Mouse (Mus musculus) E14TG2a.4 (cell line): ENCODE measurements around the gene Tnfaip8l1.

ENCODE experiments used
- H3K27me3 ChIP-seq: 2 replicates; pipeline ENCODE4 v1.6.1; 2014; ENCODE audit warnings: low read length, control low read depth; ENCODE audit not compliant: insufficient read depth
- H3K36me3 ChIP-seq: 2 replicates; pipeline ENCODE4 v1.6.1; 2014; ENCODE audit warnings: low read length, control low read depth; ENCODE audit not compliant: insufficient read depth
- H3K4me1 ChIP-seq: replicated peaks from 2 replicates; pipeline ENCODE4 v1.6.1; 2014; ENCODE audit warnings: low read depth, low read length, control low read depth
- H3K4me3 ChIP-seq: replicated peaks from 2 replicates; pipeline ENCODE4 v1.5.1; 2014; ENCODE audit warnings: mild to moderate bottlenecking, low read length
- H3K9me3 ChIP-seq: 2 replicates; pipeline ENCODE4 v1.6.1; 2014; ENCODE audit warnings: low read length, control low read depth
- CTCF ChIP-seq: conservative IDR thresholded peaks from 2 replicates; pipeline ENCODE4 v1.5.1; 2014; ENCODE audit warnings: low read length
- NANOG ChIP-seq: IDR thresholded peaks from 2 replicates; pipeline ENCODE4 v1.6.1; 2014; ENCODE audit warnings: borderline replicate concordance, low read length, mixed read lengths
- POU5F1 ChIP-seq: IDR thresholded peaks from 2 replicates; pipeline ENCODE4 v1.6.1; 2014; ENCODE audit warnings: low read length, borderline replicate concordance

Tnfaip8l1 gene

DNA sequence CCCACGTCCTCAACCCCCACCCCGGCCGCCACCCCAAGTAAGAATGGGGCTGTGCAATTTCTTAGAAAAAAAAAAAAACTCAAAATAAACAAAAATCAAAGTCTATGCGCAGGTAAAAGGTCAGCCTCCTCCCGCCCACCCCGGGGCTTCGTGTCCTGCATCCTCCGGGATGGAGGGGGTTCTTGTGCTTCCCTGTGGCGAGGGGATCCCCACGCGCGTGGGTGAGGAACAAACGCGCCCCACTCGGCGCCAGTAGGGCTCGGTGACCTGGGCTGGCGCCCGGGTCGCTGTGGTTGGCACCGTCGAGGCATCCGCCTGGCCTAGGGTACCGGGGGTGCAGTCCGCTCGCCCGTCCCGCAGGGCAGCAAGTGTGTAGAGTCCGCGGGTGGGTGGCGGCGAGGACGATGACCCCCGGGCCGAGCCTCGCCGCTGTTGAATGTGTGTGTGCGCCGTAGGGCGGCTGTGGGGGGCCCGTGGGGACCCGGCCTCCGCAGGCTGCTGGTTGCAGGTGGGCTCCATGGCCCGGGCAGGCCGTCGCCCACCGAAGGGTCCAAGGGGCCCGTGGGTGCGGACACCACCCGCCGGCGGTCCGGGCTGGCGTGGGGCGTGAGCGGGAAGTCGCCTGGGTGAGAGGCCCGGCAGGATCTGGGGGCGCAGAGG is 38.5 kb upstream of the Tnfaip8l1 start:
- Histone ChIP-seq H3K4me3 (peak overlapping the region; percentile 80), H3K36me3 (no peaks in the 10 kb centered on the region), H3K4me1 (peaks cover 34% of the 10 kb centered on the region), H3K27me3 (peaks cover 75% of the 10 kb centered on the region), H3K9me3 (peaks cover 10% of the 10 kb centered on the region)
- TF ChIP-seq NANOG (no peak), CTCF (no peak), POU5F1 (no peak)

DNA sequence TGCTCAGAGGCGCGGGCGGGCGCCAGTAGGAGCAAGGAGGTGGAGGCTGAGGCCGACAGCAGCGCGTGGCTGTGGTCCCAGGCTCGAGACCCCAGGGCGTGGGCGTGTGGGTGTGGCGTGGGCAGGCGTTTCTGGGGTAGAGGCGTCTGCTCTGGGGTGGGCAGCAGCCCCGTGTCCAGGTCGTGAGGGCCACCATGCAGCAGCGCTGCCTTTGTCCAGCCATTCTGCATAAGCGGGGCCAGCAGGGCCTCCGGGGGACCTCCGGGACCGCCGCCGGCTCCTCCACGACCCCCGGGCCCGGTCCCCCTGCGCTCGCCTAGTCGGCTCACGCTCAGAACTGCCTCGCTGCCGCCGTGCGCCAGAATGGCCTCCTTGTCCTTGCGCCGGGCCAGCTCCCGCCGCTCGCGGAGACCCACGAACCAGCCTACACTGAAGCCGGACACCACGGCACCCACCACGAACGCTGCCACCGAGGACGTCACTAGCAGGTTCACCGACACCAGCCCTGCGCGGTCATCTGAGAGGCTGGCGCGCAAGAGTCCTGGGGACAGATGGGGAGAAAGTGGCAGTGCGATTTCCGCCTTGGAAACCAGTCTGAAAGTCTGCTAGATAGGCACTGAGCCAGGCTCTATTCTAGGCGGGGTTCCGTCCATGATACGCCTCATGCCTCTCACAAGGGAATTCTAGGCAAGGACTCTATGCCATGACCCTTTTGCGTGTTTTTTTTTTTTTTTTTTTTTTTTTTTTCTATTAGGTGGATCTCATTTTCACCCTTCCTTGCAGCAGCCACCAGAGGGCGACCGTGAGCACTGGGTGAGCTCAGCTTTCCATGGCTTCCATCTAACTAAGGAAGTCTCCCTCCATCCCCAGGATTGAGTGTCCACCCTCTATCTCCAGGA is 37.7 kb upstream of the Tnfaip8l1 start:
- TF ChIP-seq CTCF (peak; percentile 89), NANOG (no peak)
- Histone ChIP-seq H3K4me3 (peak overlapping the region; percentile 80), H3K36me3 (no peaks in the 10 kb centered on the region), H3K9me3 (peaks cover 10% of the 10 kb centered on the region), H3K27me3 (peaks cover 74% of the 10 kb centered on the region), H3K4me1 (peaks cover 31% of the 10 kb centered on the region)

DNA sequence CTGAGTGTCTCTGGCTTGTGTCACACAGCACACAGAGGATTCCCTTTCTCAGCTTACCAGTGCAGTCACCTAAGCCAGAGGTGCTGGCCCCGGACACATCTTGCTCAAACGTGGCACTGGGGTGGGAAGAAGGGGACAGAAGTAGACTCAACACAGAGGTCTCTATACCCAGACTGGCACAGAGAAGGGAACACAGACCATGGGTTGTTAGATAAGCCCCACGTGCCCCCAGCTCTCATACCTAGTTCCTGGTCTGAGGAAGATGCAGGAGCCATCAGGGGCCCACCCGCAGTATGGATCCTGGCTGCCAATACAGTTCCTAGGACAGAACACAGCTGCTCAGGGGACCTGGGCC is 37.0 kb upstream of the Tnfaip8l1 start:
- H3K4me3 ChIP-seq = no peak overlapping the region
- no peak for TF ChIP-seq NANOG
- TF ChIP-seq POU5F1 = no peak
- no peak for TF ChIP-seq CTCF

DNA sequence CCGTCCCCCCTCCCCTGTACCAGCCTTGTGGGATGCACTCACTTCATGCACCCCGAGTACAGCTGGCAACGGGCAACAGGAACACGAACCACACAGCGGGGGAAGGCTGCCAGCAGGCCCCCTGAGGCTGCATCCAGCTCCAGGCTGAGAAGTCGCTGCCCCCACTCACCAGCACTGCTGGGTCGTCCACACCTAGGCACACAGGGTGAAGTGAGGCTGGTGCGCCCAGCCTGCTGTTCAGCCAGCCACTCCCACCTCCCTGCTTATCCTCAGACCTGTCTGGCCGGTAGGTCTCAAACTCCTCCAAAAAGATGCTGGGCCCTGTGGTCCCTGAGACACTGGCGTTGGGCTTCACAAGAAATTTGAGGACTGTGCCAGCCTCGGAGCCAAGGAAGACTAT is 36.1 kb upstream of the Tnfaip8l1 start:
- H3K9me3 ChIP-seq = peaks cover 10% of the 10 kb centered on the region
- no peak for TF ChIP-seq POU5F1
- TF ChIP-seq NANOG = no peak
- TF ChIP-seq CTCF = no peak
- H3K4me3 ChIP-seq = no peak overlapping the region
- H3K27me3 ChIP-seq = peaks cover 62% of the 10 kb centered on the region
- H3K36me3 ChIP-seq = no peaks in the 10 kb centered on the region
- peaks cover 31% of the 10 kb centered on the region for H3K4me1 ChIP-seq

More for the DNA sequence above, 37.0 kb upstream of the Tnfaip8l1 start:
- Histone ChIP-seq H3K27me3 (peaks cover 68% of the 10 kb centered on the region), H3K9me3 (peaks cover 10% of the 10 kb centered on the region), H3K36me3 (no peaks in the 10 kb centered on the region), H3K4me1 (peaks cover 29% of the 10 kb centered on the region)

DNA sequence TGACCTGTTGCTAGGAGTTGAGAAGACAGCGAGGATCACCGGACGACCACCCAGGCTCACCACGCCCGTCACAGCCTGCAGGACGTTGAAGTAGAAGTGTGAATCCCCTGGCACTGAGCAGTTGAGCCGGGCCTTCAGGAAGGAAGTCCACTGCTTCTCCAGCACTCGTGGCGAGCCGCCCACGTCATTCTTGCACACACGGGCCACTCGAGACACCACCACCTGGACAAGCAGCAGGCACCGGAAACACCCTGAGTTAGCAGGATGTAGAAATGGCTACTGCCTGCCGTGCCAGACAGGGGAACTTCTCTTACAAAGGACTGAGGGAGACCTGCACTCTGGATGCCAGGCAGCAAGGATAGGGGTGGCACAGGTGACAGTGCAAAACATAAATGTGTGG is 34.0 kb upstream of the Tnfaip8l1 start:
- TF ChIP-seq POU5F1 (no peak), NANOG (no peak), CTCF (no peak)
- H3K4me1 ChIP-seq = peaks cover 46% of the 10 kb centered on the region
- no peaks in the 10 kb centered on the region for H3K9me3 ChIP-seq
- H3K4me3 ChIP-seq = no peak overlapping the region
- H3K27me3 ChIP-seq = peaks cover 42% of the 10 kb centered on the region
- H3K36me3 ChIP-seq = no peaks in the 10 kb centered on the region

DNA sequence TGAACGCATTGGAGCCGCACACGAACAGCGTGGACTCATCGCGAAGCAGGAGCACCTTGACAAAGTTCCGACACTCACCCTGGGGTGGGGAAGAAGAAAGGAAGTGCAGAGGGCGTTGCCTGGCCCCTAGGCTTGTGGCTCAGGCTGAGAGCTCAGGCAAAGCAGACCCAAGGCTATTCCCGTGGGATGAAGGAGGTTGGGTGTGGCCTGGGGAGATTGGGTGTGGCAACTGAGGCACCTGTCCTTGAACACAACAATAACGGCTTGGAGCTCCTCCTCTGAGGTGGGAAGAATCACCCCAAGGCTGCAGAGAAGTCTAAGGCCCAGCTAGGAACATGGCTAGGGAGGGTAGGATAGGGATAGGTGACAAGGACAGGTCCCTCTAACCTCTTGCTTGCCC is 31.1 kb upstream of the Tnfaip8l1 start:
- TF ChIP-seq POU5F1 (no peak), NANOG (no peak), CTCF (no peak)
- peaks cover 56% of the 10 kb centered on the region for H3K4me1 ChIP-seq
- peaks cover 26% of the 10 kb centered on the region for H3K27me3 ChIP-seq
- H3K36me3 ChIP-seq = no peaks in the 10 kb centered on the region
- peak overlapping the region; percentile 5; the same call in 1 of the 2 replicates for H3K4me3 ChIP-seq
- no peaks in the 10 kb centered on the region for H3K9me3 ChIP-seq

DNA sequence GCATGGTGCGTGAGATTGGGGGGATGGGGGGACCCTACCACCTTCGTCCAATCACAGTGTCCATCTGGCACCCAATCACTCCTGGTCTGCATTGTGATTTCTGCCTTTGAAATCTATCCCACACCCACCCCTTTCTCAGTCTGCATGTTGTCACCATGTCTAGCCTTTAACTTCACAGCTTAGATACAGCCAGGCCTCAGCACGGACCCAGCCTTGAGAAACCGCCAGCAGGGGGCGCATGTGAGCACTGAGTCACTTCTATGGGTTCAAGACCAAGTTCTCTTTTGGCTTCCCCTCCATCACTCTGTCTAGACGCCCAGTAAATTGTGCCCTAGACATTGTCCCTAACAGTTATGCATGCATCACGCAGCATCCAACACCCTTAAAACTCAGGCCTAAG is 30.5 kb upstream of the Tnfaip8l1 start:
- Histone ChIP-seq H3K4me1 (peaks cover 53% of the 10 kb centered on the region), H3K4me3 (no peak overlapping the region), H3K27me3 (peaks cover 20% of the 10 kb centered on the region), H3K36me3 (no peaks in the 10 kb centered on the region), H3K9me3 (no peaks in the 10 kb centered on the region)
- TF ChIP-seq NANOG = no peak
- TF ChIP-seq CTCF = peak; percentile 92

DNA sequence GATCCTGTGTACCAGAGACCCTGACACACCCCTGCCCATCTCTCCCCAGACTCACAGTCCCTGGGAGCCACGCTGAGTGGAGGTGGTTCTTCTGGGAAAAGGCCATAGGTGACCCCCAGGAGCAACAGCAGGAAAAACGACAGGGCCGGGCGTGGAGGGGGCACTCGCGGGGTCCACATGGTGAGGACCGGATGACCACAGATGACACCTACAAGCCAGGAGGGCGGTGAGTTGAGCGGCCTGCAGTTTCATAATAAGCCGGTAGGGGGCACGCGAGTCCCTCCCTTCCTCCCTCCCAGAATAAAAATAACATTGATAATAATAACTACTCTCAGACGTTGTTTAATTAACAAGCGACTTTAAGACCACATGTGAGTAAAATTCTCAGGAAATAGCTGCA is 29.6 kb upstream of the Tnfaip8l1 start:
- peak; percentile 97 for TF ChIP-seq CTCF
- no peak for TF ChIP-seq NANOG
- TF ChIP-seq POU5F1 = no peak
- H3K4me3 ChIP-seq = 0 out of 2 replicates have a peak overlapping the region, but pooled peaks have one; percentile 4
- peaks cover 60% of the 10 kb centered on the region for H3K4me1 ChIP-seq
- H3K9me3 ChIP-seq = no peaks in the 10 kb centered on the region
- no peaks in the 10 kb centered on the region for H3K36me3 ChIP-seq
- peaks cover 22% of the 10 kb centered on the region for H3K27me3 ChIP-seq
